Mouse (Mus musculus): ENCODE data around the gene Grb7.

DNA sequence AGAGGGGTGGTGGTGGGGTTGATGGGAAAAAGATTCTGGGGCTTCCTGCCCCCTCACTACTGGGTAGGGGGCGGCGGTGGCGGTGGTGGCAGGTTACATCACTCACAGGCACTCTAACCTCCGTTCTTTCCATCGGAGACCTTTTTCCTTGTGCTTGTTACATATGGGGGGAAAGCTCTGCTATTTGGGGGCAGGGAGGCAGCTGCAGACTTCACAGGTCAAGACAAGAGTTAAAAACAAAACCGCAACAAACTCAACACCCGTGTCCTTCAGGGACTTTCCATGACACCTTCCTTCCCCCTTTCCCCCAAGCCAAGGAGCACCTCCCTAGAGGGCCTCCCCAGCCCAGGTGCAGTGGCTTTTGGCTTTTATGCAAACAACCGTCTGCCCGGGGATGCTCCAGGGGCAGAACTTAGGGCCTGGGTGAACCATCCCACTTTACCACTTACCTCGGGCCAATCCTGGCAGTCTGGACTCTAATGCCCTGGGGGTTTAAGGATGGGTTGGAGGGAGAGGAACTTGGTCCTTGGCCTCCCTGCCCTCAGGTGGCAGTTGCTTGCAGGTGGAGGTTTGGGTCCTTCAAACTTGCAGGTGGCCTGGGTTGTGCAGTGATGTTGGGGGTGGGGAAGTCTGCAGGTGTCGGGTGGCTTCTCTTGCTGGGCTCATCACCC is 13.0 kb downstream of the Grb7 start:
- TF ChIP-seq CTCF (IDR thresholded peaks at IDR 0.05; ENCODE audit: extremely low read depth, insufficient read depth, insufficient read length, insufficient replicate concordance) (no peak), POLR2A (IDR thresholded peaks at IDR 0.05; ENCODE audit: low read depth, low read length) (no peak)

Data from spleen, adult 2 months (tissue).